In the genomic region with DNA sequence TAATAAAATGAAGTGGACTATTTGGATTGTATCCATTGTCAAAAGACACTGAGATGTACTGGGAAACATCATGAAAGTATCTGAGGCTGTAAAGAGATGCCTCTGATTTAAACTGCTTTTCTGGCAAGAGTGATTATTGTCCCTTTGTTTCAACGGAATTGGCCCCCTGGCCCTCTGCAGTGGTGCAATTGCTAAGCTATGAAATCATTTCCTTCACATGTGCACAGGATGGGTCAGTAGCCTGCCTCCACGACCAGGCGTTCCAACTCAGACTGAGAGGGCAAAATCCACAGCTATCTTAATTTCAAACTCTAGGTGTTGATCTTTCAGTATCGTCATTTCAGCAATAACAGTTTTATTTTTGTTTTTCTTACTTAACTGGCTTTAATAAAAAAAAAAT, we compare ENCODE assay signal across 10 mouse cellular contexts. TPM values are rescaled to one million over a fixed set of nuclear protein-coding genes. Genes with fewer than 3 reads are reported as not detected.
A peak's percentile ranks its signal among the peaks of the same experiment; 100 is the strongest.
DNase-seq lines count a peak whose midpoint lies in the region; TF ChIP-seq lines count a peak whose summit lies in the region.
"Had no signal": no experiment of that assay in that cellular context is flagged by ENCODE, and none has a peak within 500 bp of the region (broad histone marks: within the 10 kb centered on the region; RNA-seq: fewer than 3 reads in every experiment).

No protein-coding gene starts in this region.

- TF ChIP-seq CTCF in lung, adult 2 months (IDR thresholded peaks at IDR 0.05; ENCODE audit: insufficient read depth, low read length) = no peak

- H3K4me1 ChIP-seq in lung, adult 2 months (ENCODE audit: control insufficient read depth, insufficient read depth, low read length) = no peaks in the 10 kb centered on the region
- H3K4me1 ChIP-seq: liver, embryonic 13.5 days had no signal

- peak; percentile 6 to 30 for DNase-seq in lung, adult 18-20 months
- no peak for DNase-seq in lung, adult 2 months
- peak; percentile 39 for DNase-seq in heart, adult 8-10 months (ENCODE audit: low spot score)
- peak; percentile 31 for DNase-seq in kidney, postnatal 14 days
- DNase-seq in spleen, adult 18-20 months = no peak
- no peak for DNase-seq in layer of hippocampus, adult 11-12 months (ENCODE audit: low spot score)
- no peak for DNase-seq in layer of hippocampus, adult 8-10 months (ENCODE audit: low spot score in 2 of 2)
- DNase-seq: cerebellum, postnatal 36 days; liver, embryonic 13.5 days; midbrain, embryonic 14.5 days had no signal

- H3K4me3 ChIP-seq in lung, adult 2 months (replicated peaks; ENCODE audit: extremely low read depth, low read depth, low read length) = no peak overlapping the region
- H3K4me3 ChIP-seq: liver, embryonic 13.5 days had no signal

- 49% methylated on average over 4 of the region's 4 CpGs for WGBS in lung, adult 2 months

- no peak for TF ChIP-seq POLR2A in lung, adult 2 months (IDR thresholded peaks at IDR 0.05; ENCODE audit: borderline replicate concordance, extremely low read depth, low read depth, low read length)

RNA-seq across cellular contexts. Expression of a gene that starts 40.7 kb away (rescaled TPM):
- 1.8 and 2.5 TPM in 2 replicates for polyA plus RNA-seq in lung, adult 2 months (2012; rRNA removed)
- 1 to 10 TPM; 1.2 to 1.9 (median 1.6) TPM for total RNA-seq in heart, adult 8-10 months (2022)
- total RNA-seq in layer of hippocampus, adult 8-10 months (2022) = 1 to 10 TPM; 1.9 to 3.5 (median 3.0) TPM

RNA-seq across cellular contexts. Expression of a gene that starts 51.1 kb away (rescaled TPM):
- 5.4 and 11.5 TPM in 2 replicates for polyA plus RNA-seq in lung, adult 2 months (2012; rRNA removed)
- 10 to 100 TPM; 18.6 to 26.9 (median 22.4) TPM for total RNA-seq in heart, adult 8-10 months (2022)
- 10 to 100 TPM; 31.4 to 42.4 (median 33.6) TPM for total RNA-seq in layer of hippocampus, adult 8-10 months (2022)

Comparison
In these comparisons a context has a peak if more than half of its experiments do, and no peak if none do; other contexts are left out.
1. DNase-seq: peak in lung, adult 18-20 months (2 of 2), heart, adult 8-10 months (single experiment) and kidney, postnatal 14 days (single experiment); none in lung, adult 2 months (single experiment), spleen, adult 18-20 months (0 of 2), layer of hippocampus, adult 11-12 months (single experiment) and layer of hippocampus, adult 8-10 months (0 of 2).